7 mouse cellular contexts compared by ENCODE assay signal in genomic region chr7:80074921-80075441, GRCm38 (mm10). TPM values are rescaled to one million over a fixed set of nuclear protein-coding genes. Genes with fewer than 3 reads are reported as not detected.
DNase-seq lines count a peak whose midpoint lies in the region; TF ChIP-seq lines count a peak whose summit lies in the region.

No protein-coding gene starts in this region.

- DNase-seq in CH12.LX (ENCODE audit: extremely low read depth), result peak; percentile 96
- DNase-seq in heart, adult 9 months (ENCODE audit: low spot score in 2 of 2), result peak; percentile 66 to 69
- DNase-seq in kidney, postnatal 14 days, result peak; percentile 60
- no peak for DNase-seq in adrenal gland, adult 18-20 months (ENCODE audit: low spot score in 2 of 2)
- DNase-seq in urinary bladder, adult 2 months (ENCODE audit: low spot score), result no peak

- peak in 1 of 2 experiments; percentile 52; a peak in 2 of 4 replicates for TF ChIP-seq CTCF in CH12.LX (conservative IDR thresholded peaks at IDR 0.05 in 1 of 2, IDR thresholded peaks at IDR 0.05 in 1 of 2; ENCODE audit: low read depth in 2 of 2, low read length in 2 of 2)
- no peak for TF ChIP-seq CTCF in bone marrow, adult 2 months (IDR thresholded peaks at IDR 0.05; ENCODE audit: control insufficient read depth, insufficient read depth, low read length)

- TF ChIP-seq EP300 in CH12.LX (IDR thresholded peaks at IDR 0.05; ENCODE audit: low read length), result peak; percentile 99

- peak; percentile 43 for TF ChIP-seq RAD21 in CH12.LX (IDR thresholded peaks at IDR 0.05; ENCODE audit: low read depth, low read length)

- H3K4me1 ChIP-seq in CH12.LX (ENCODE audit: control insufficient read depth in 1 of 2, insufficient read depth in 2 of 2), result peaks cover 46 to 87% of the 10 kb centered on the region in 2 experiments
- peaks cover 15% of the 10 kb centered on the region for H3K4me1 ChIP-seq in bone marrow, adult 2 months (ENCODE audit: control insufficient read depth, insufficient read depth, low read length)

- H3K4me3 ChIP-seq in CH12.LX (replicated peaks in 1 of 3; ENCODE audit: low read depth in 2 of 3, low read length in 2 of 3, poor library complexity in 1 of 3), result peak overlapping the region in 2 of 3 experiments; percentile 11 to 18
- H3K4me3 ChIP-seq in bone marrow, adult 2 months (replicated peaks; ENCODE audit: control insufficient read depth, low read depth, low read length), result peak overlapping the region; percentile 8
- no peak overlapping the region; the same call in 1 of the 2 replicates for H3K4me3 ChIP-seq in macrophage (ENCODE audit: inconsistent target)

- H3K27me3 ChIP-seq in CH12.LX (replicated peaks), result no peaks in the 10 kb centered on the region

- no peaks in the 10 kb centered on the region for H3K9me3 ChIP-seq in CH12.LX (replicated peaks; ENCODE audit: low read length)

- peaks cover 0 to 8% of the 10 kb centered on the region in 2 experiments for H3K36me3 ChIP-seq in CH12.LX (replicated peaks in 1 of 2; ENCODE audit: control insufficient read depth in 1 of 2, insufficient read depth in 1 of 2, low read length in 1 of 2)
- H3K36me3 ChIP-seq in macrophage (ENCODE audit: inconsistent target), result no peaks in the 10 kb centered on the region

- dilution Hi-C loops in CH12.LX (cut with MboI; ENCODE audit: extremely low pct_ligation_motif_present, extremely low pct_unique_long_range_greater_than_20kb, low sequenced_read_pairs), result no loop called here

- peak overlapping the region; percentile 53; the same call in 1 of the 2 replicates for H3K4me2 ChIP-seq in CH12.LX (ENCODE audit: insufficient read depth, low read depth, poor library complexity, severe bottlenecking)

- H3K79me2 ChIP-seq in CH12.LX (replicated peaks; ENCODE audit: control insufficient read depth, extremely low read depth, insufficient read depth, poor library complexity, severe bottlenecking), result peaks cover 5% of the 10 kb centered on the region; the same call in 1 of the 2 replicates
- H3K79me2 ChIP-seq in macrophage (ENCODE audit: inconsistent target), result peaks cover 92% of the 10 kb centered on the region

- H3K9ac ChIP-seq in CH12.LX (ENCODE audit: insufficient read depth, low read depth), result peak overlapping the region; percentile 21; the same call in 1 of the 2 replicates

- peak; percentile 62 for TF ChIP-seq POLR2A in CH12.LX (IDR thresholded peaks at IDR 0.05; ENCODE audit: low read depth, low read length)
- TF ChIP-seq POLR2A in bone marrow, adult 2 months (IDR thresholded peaks at IDR 0.05; ENCODE audit: borderline replicate concordance, control insufficient read depth, low read depth, low read length), result no peak

- H3K27ac ChIP-seq in CH12.LX (ENCODE audit: insufficient read depth, low read depth), result peak overlapping the region; percentile 84
- peak overlapping the region; percentile 80 for H3K27ac ChIP-seq in bone marrow, adult 2 months (ENCODE audit: control insufficient read depth, insufficient read depth, low read depth, low read length, poor library complexity)
- H3K27ac ChIP-seq in macrophage, result peak overlapping the region; percentile 98

- WGBS in bone marrow, adult 2 months, result 3% methylated on average over 5 of the region's 5 CpGs
- 5% methylated on average over 3 of the region's 5 CpGs for WGBS in macrophage (ENCODE audit: missing documents)

- in situ Hi-C loops in CH12.LX (cut with MboI; ENCODE audit: low pct_ligation_motif_present, low pct_unique_long_range_greater_than_20kb, low sequenced_read_pairs), result no loop called here

TF ChIP-seq in CH12.LX, 34 proteins besides CTCF, POLR2A, EP300 and RAD21:
- no peak for TF ChIP-seq USF2 (conservative IDR thresholded peaks at IDR 0.05; ENCODE audit: low read depth, low read length)
- peak; percentile 60 for TF ChIP-seq HCFC1 (IDR thresholded peaks at IDR 0.05; ENCODE audit: low read depth, low read length)
- TF ChIP-seq E2F4 (IDR thresholded peaks at IDR 0.05; ENCODE audit: insufficient replicate concordance, low read depth, low read length), result no peak
- peak; percentile 38; the same call in 1 of the 2 replicates for TF ChIP-seq NRF1 (IDR thresholded peaks at IDR 0.05; ENCODE audit: low read depth, low read length)
- peak; percentile 72 for TF ChIP-seq MXI1 (IDR thresholded peaks at IDR 0.05; ENCODE audit: low read depth, low read length)
- peak; percentile 13; the same call in 1 of the 2 replicates for TF ChIP-seq ZC3H11A (IDR thresholded peaks at IDR 0.05; ENCODE audit: low read depth, low read length)
- TF ChIP-seq NELFE (IDR thresholded peaks at IDR 0.05; ENCODE audit: low read depth, low read length), result no peak
- no peak for TF ChIP-seq GABPA (IDR thresholded peaks at IDR 0.05; ENCODE audit: insufficient replicate concordance, low read depth, low read length)
- TF ChIP-seq PAX5 (IDR thresholded peaks at IDR 0.05; ENCODE audit: low read length), result no peak
- TF ChIP-seq ZMIZ1 (IDR thresholded peaks at IDR 0.05; ENCODE audit: low read depth, low read length), result peak; percentile 66; the same call in 1 of the 2 replicates
- no peak for TF ChIP-seq ZKSCAN1 (IDR thresholded peaks at IDR 0.05; ENCODE audit: borderline replicate concordance, low read depth, low read length)
- TF ChIP-seq UBTF (IDR thresholded peaks at IDR 0.05; ENCODE audit: low read depth, low read length), result peak; percentile 44; the same call in 1 of the 2 replicates
- TF ChIP-seq MEF2A (IDR thresholded peaks at IDR 0.05; ENCODE audit: borderline replicate concordance, low read depth, low read length), result peak; percentile 94
- peak; percentile 77 for TF ChIP-seq MAFK (IDR thresholded peaks at IDR 0.05; ENCODE audit: insufficient replicate concordance, low read length)
- TF ChIP-seq TCF12 (IDR thresholded peaks at IDR 0.05; ENCODE audit: low read depth, low read length), result peak; percentile 98
- no peak for TF ChIP-seq POLR2AphosphoS2 (IDR thresholded peaks at IDR 0.05; ENCODE audit: low read depth, low read length)
- peak; percentile 56 for TF ChIP-seq SMC3 (IDR thresholded peaks at IDR 0.05; ENCODE audit: low read depth, low read length)
- TF ChIP-seq MAX (IDR thresholded peaks at IDR 0.05; ENCODE audit: low read length), result peak; percentile 81
- peak; percentile 93 for TF ChIP-seq RCOR1 (conservative IDR thresholded peaks at IDR 0.05; ENCODE audit: low read depth, low read length)
- TF ChIP-seq MAZ (IDR thresholded peaks at IDR 0.05; ENCODE audit: low read depth, low read length), result peak; percentile 99
- TF ChIP-seq IRF4 (IDR thresholded peaks at IDR 0.05; ENCODE audit: low read depth, low read length), result peak; percentile 99
- TF ChIP-seq TBP (conservative IDR thresholded peaks at IDR 0.05; ENCODE audit: low read depth, low read length), result peak; percentile 35; the same call in 1 of the 2 replicates
- no peak; the same call in 1 of the 2 replicates for TF ChIP-seq JUN (IDR thresholded peaks at IDR 0.05; ENCODE audit: insufficient read depth, low read depth, low read length)
- 0 out of 2 replicates have a peak, but pooled peaks have one; percentile 55 for TF ChIP-seq KAT2A (IDR thresholded peaks at IDR 0.05; ENCODE audit: insufficient replicate concordance, low read length)
- peak; percentile 42; the same call in 1 of the 2 replicates for TF ChIP-seq ZNF384 (IDR thresholded peaks at IDR 0.05; ENCODE audit: low read depth, low read length)
- peak; percentile 96 for TF ChIP-seq BHLHE40 (IDR thresholded peaks at IDR 0.05; ENCODE audit: low read depth, low read length)
- peak; percentile 87 for TF ChIP-seq MYC (IDR thresholded peaks at IDR 0.05; ENCODE audit: low read depth, low read length)
- peak; percentile 53; the same call in 1 of the 2 replicates for TF ChIP-seq ELF1 (IDR thresholded peaks at IDR 0.05; ENCODE audit: low read depth, low read length)
- peak; percentile 87 for TF ChIP-seq CHD2 (IDR thresholded peaks at IDR 0.05; ENCODE audit: low read length)
- TF ChIP-seq CHD1 (IDR thresholded peaks at IDR 0.05; ENCODE audit: low read depth, low read length), result peak; percentile 47; the same call in 1 of the 2 replicates
- TF ChIP-seq ETS1 (conservative IDR thresholded peaks at IDR 0.05; ENCODE audit: low read depth, low read length), result peak; percentile 99
- peak; percentile 90 for TF ChIP-seq SIN3A (IDR thresholded peaks at IDR 0.05; ENCODE audit: low read length)
- TF ChIP-seq USF1 (IDR thresholded peaks at IDR 0.05; ENCODE audit: low read depth, low read length), result no peak
- TF ChIP-seq JUND (conservative IDR thresholded peaks at IDR 0.05; ENCODE audit: low read depth, low read length), result peak; percentile 36; the same call in 1 of the 2 replicates

RNA-seq across cellular contexts. Expression of gene Idh2, which starts 40.2 kb away (rescaled TPM):
- 71.1 and 96.4 TPM in 2 replicates for total RNA-seq in CH12.LX (2012; rRNA removed)
- 20.8 and 21.5 TPM in 2 replicates for total RNA-seq in CH12.LX (2014; rRNA removed)
- 13.6 and 21.1 TPM in 2 replicates for polyA plus RNA-seq in CH12.LX (2012; ENCODE audit: insufficient read length, low read depth)
- polyA plus RNA-seq in bone marrow, adult 2 months (2011; ENCODE audit: insufficient read depth, insufficient read length, low replicate concordance, missing spikeins), result 20.9 and 43.5 TPM in 2 replicates
- total RNA-seq in macrophage (2018; cell fraction: chromatin; rRNA removed), result 100 to 1,000 TPM in 3 of 26 experiments, 10 to 100 TPM in 19, 1 to 10 TPM in 4; 5.1 to 131 (median 33.7) TPM
- 10 to 100 TPM; 35.0 to 94.6 (median 64.7) TPM for total RNA-seq in macrophage (2018; cell fraction: cytosol; rRNA removed)
- total RNA-seq in macrophage (2018; cell fraction: nucleus; rRNA removed), result 100 to 1,000 TPM in 1 of 26 experiments, 10 to 100 TPM in 25; 17.1 to 112 (median 41.7) TPM
- 72.5 to 101 TPM (median 88.0 TPM) in 3 replicates for polyA plus RNA-seq in macrophage (2018)
- total RNA-seq in adrenal gland, adult 18-20 months (2021), result 100 to 1,000 TPM; 116 to 190 TPM
- polyA plus RNA-seq in urinary bladder, adult 2 months (2012; rRNA removed), result 86.8 and 101 TPM in 2 replicates

RNA-seq across cellular contexts. Expression of gene Zfp710, which starts 50.4 kb away (rescaled TPM):
- 16.2 and 16.3 TPM in 2 replicates for total RNA-seq in CH12.LX (2012; rRNA removed)
- total RNA-seq in CH12.LX (2014; rRNA removed), result 6.1 and 7.6 TPM in 2 replicates
- 12.1 and 14.4 TPM in 2 replicates for polyA plus RNA-seq in CH12.LX (2012; ENCODE audit: insufficient read length, low read depth)
- 12.5 and 28.1 TPM in 2 replicates for polyA plus RNA-seq in bone marrow, adult 2 months (2011; ENCODE audit: insufficient read depth, insufficient read length, low replicate concordance, missing spikeins)
- 100 to 1,000 TPM in 9 of 26 experiments, 10 to 100 TPM in 17; 10.9 to 127 (median 87.0) TPM for total RNA-seq in macrophage (2018; cell fraction: chromatin; rRNA removed)
- total RNA-seq in macrophage (2018; cell fraction: cytosol; rRNA removed), result 10 to 100 TPM; 18.9 to 85.9 (median 65.4) TPM
- 100 to 1,000 TPM in 9 of 26 experiments, 10 to 100 TPM in 17; 15.7 to 151 (median 83.9) TPM for total RNA-seq in macrophage (2018; cell fraction: nucleus; rRNA removed)
- polyA plus RNA-seq in macrophage (2018), result 33.7 to 69.0 TPM (median 50.1 TPM) in 3 replicates
- total RNA-seq in adrenal gland, adult 18-20 months (2021), result 10 to 100 TPM; 13.8 to 14.3 TPM
- 15.6 and 18.8 TPM in 2 replicates for polyA plus RNA-seq in urinary bladder, adult 2 months (2012; rRNA removed)

Comparison
In these comparisons a context has a peak if more than half of its experiments do, and no peak if none do; other contexts are left out.
1. DNase-seq: peak in CH12.LX (single experiment), heart, adult 9 months (2 of 2) and kidney, postnatal 14 days (single experiment); none in adrenal gland, adult 18-20 months (0 of 2) and urinary bladder, adult 2 months (single experiment).
2. Peak in every context shown above with its lines, with median percentiles within 50 percentile points of each other: H3K27ac ChIP-seq.